Mouse (Mus musculus) gastrocnemius, postnatal 14 days (tissue): ENCODE results near the gene Prss57. TPM values are rescaled to one million over a fixed set of nuclear protein-coding genes. Genes with fewer than 3 reads are reported as not detected.

Source experiments
- DNase-seq: peaks from one replicate; pipeline ENCODE4 v3.0.0; 2021; ENCODE audit warnings: mixed read lengths
- intact Hi-C: fragments of 180-260 bp; cut with DNase I; formaldehyde crosslinking; loops from one replicate; pipeline ENCODE4 v1.15.1; 2025; ENCODE audit warnings: low total_unique reads
- total RNA-seq, 2 experiments: library from RNA; stranded (reverse); gene quantifications; 2 replicates each; pipeline ENCODE4 v1.2.3; 2021

The Prss57 gene
- total RNA-seq, 2 experiments from 2014 or later: not detected

GRCm38 (mm10) chr10:79811736-79812637 lies 21.2 kb upstream of the Prss57 start:
- intact Hi-C loops: no loop called here
- DNase-seq: peak; percentile 72

GRCm38 (mm10) chr10:79808728-79809127 lies 18.0 kb upstream of the Prss57 start:
- intact Hi-C loops: no loop called here

GRCm38 (mm10) chr10:79807826-79808225 lies 17.1 kb upstream of the Prss57 start:
- DNase-seq: no peak
- intact Hi-C loops: no loop called here

More at GRCm38 (mm10) chr10:79808728-79809127, 18.0 kb upstream of the Prss57 start:
- DNase-seq: no peak

- intact Hi-C loops: no loop called here
- DNase-seq: no peak
These were observed 16.2 kb upstream of the Prss57 start for GRCm38 (mm10) chr10:79806972-79807371.

GRCm38 (mm10) chr10:79806331-79806730 lies 15.6 kb upstream of the Prss57 start:
- DNase-seq: no peak
- intact Hi-C loops: no loop called here

GRCm38 (mm10) chr10:79805636-79806035 lies 14.9 kb upstream of the Prss57 start:
- intact Hi-C loops: no loop called here
- no peak for DNase-seq

GRCm38 (mm10) chr10:79803716-79804323 lies 13.1 kb upstream of the Prss57 start:
- intact Hi-C loops: no loop called here
- no peak for DNase-seq

- intact Hi-C loops: no loop called here
- peak; percentile 69 for DNase-seq
These were observed 11.7 kb upstream of the Prss57 start for GRCm38 (mm10) chr10:79802331-79802971.

- no peak for DNase-seq
- intact Hi-C loops: no loop called here
These were observed 11.1 kb upstream of the Prss57 start for GRCm38 (mm10) chr10:79801837-79802236.

- intact Hi-C loops: no loop called here
- DNase-seq: no peak
These were observed 9.7 kb upstream of the Prss57 start for GRCm38 (mm10) chr10:79800508-79800907.

- DNase-seq: no peak
- intact Hi-C loops: no loop called here
These were observed 7.6 kb upstream of the Prss57 start for GRCm38 (mm10) chr10:79798289-79798928.

- DNase-seq: peak; percentile 49
- intact Hi-C loops: no loop called here
These were observed 6.6 kb upstream of the Prss57 start for GRCm38 (mm10) chr10:79797326-79797725.

- intact Hi-C loops: no loop called here
- DNase-seq: no peak
These were observed 5.1 kb upstream of the Prss57 start for GRCm38 (mm10) chr10:79795905-79796304.

- peak; percentile 84 for DNase-seq
- intact Hi-C loops: no loop called here
These were observed 3.8 kb upstream of the Prss57 start for GRCm38 (mm10) chr10:79794491-79794931.

GRCm38 (mm10) chr10:79793738-79794490 lies 3.2 kb upstream of the Prss57 start:
- intact Hi-C loops: no loop called here
- DNase-seq: no peak

- intact Hi-C loops: no loop called here
- DNase-seq: peak; percentile 76
These were observed 2.4 kb upstream of the Prss57 start, which contains the start of gene Palm for GRCm38 (mm10) chr10:79793051-79793737. Gene Palm (plus strand): TSS chr10:79793572.

- DNase-seq: no peak
- intact Hi-C loops: no loop called here
These were observed 1.7 kb upstream of the Prss57 start for GRCm38 (mm10) chr10:79792339-79793040.

GRCm38 (mm10) chr10:79789581-79789980 lies 1.2 kb downstream of the Prss57 start:
- intact Hi-C loops: loop anchor here (2.0 to 5.0 kb wide), 2 partner anchors 21 to 97 kb away; no protein-coding TSS in a partner anchor
- no peak for DNase-seq
